ENCODE assay signal across 11 mouse cellular contexts in genomic region chr3:28224437-28225356, GRCm38 (mm10). TPM values are rescaled to one million over a fixed set of nuclear protein-coding genes. Genes with fewer than 3 reads are reported as not detected.
DNase-seq lines count a peak whose midpoint lies in the region; ATAC-seq lines count a peak whose summit lies in the region.
"Had no signal": no experiment of that assay in that cellular context is flagged by ENCODE, and none has a peak within 500 bp of the region (broad histone marks: within the 10 kb centered on the region; RNA-seq: fewer than 3 reads in every experiment).

No protein-coding gene starts in this region.

- peaks cover 3% of the 10 kb centered on the region; the same call in 1 of the 2 replicates for H3K4me1 ChIP-seq in forebrain, embryonic 11.5 days (replicated peaks; ENCODE audit: control insufficient read depth, insufficient read depth, low read length)
- peaks cover 15% of the 10 kb centered on the region for H3K4me1 ChIP-seq in forebrain, embryonic 10.5 days
- peaks cover 3% of the 10 kb centered on the region; the same call in 1 of the 2 replicates for H3K4me1 ChIP-seq in hindbrain, embryonic 11.5 days (replicated peaks; ENCODE audit: control insufficient read depth, insufficient read depth, low read length)
- peaks cover 4% of the 10 kb centered on the region for H3K4me1 ChIP-seq in midbrain, embryonic 15.5 days

- no peaks in the 10 kb centered on the region for H3K9me3 ChIP-seq in forebrain, embryonic 11.5 days (ENCODE audit: control insufficient read depth, low read length)
- H3K9me3 ChIP-seq in forebrain, embryonic 10.5 days: no peaks in the 10 kb centered on the region
- no peaks in the 10 kb centered on the region for H3K9me3 ChIP-seq in hindbrain, embryonic 11.5 days (ENCODE audit: control insufficient read depth, low read length)
- no peaks in the 10 kb centered on the region for H3K9me3 ChIP-seq in midbrain, embryonic 15.5 days
- H3K9me3 ChIP-seq: limb, embryonic 13.5 days had no signal

- no peak for DNase-seq in forebrain, embryonic 11.5 days (ENCODE audit: low spot score)
- no peak for DNase-seq in forebrain, embryonic 10.5 days (ENCODE audit: extremely low spot score, low spot score)
- DNase-seq in ZHBTc4 (ENCODE audit: low read depth, low spot score): peak; percentile 27
- DNase-seq in hindbrain, embryonic 11.5 days (ENCODE audit: low spot score): peak; percentile 46
- no peak for DNase-seq in left cerebral cortex, adult 18-20 months (ENCODE audit: low spot score in 2 of 2)
- DNase-seq in lung, postnatal 14 days: no peak
- DNase-seq in spleen, postnatal 4 days (ENCODE audit: low spot score in 2 of 2): no peak
- DNase-seq: kidney, adult 9 months; thymus, postnatal 14 days had no signal

- 52% methylated on average over 15 of the region's 15 CpGs for WGBS in forebrain, embryonic 11.5 days
- 75% methylated on average over 15 of the region's 15 CpGs for WGBS in forebrain, embryonic 10.5 days
- 45% methylated on average over 15 of the region's 15 CpGs for WGBS in hindbrain, embryonic 11.5 days
- WGBS in midbrain, embryonic 15.5 days: 33% methylated on average over 15 of the region's 15 CpGs

- peak; percentile 58 for ATAC-seq in forebrain, embryonic 11.5 days (replicated peaks; ENCODE audit: low FRiP score)
- peak; percentile 86 for ATAC-seq in hindbrain, embryonic 11.5 days (ENCODE audit: low FRiP score)
- ATAC-seq in midbrain, embryonic 15.5 days (replicated peaks): peak; percentile 66

- no peak overlapping the region for H3K27ac ChIP-seq in forebrain, embryonic 11.5 days (ENCODE audit: low read depth, low read length)
- no peak overlapping the region for H3K27ac ChIP-seq in forebrain, embryonic 10.5 days
- peak overlapping the region; percentile 44; the same call in 1 of the 2 replicates for H3K27ac ChIP-seq in hindbrain, embryonic 11.5 days (ENCODE audit: low read depth, low read length)
- peak overlapping the region; percentile 34 for H3K27ac ChIP-seq in midbrain, embryonic 15.5 days
- H3K27ac ChIP-seq: limb, embryonic 13.5 days had no signal

- H3K9ac ChIP-seq in forebrain, embryonic 11.5 days (ENCODE audit: low read length): no peak overlapping the region
- H3K9ac ChIP-seq in hindbrain, embryonic 11.5 days (ENCODE audit: low read depth, low read length): no peak overlapping the region
- no peak overlapping the region for H3K9ac ChIP-seq in midbrain, embryonic 15.5 days
- H3K9ac ChIP-seq: limb, embryonic 13.5 days had no signal

- no peak overlapping the region for H3K4me2 ChIP-seq in forebrain, embryonic 11.5 days (ENCODE audit: low read depth, low read length, severe bottlenecking)
- H3K4me2 ChIP-seq in hindbrain, embryonic 11.5 days (replicated peaks; ENCODE audit: low read depth, low read length): no peak overlapping the region
- H3K4me2 ChIP-seq in midbrain, embryonic 15.5 days: no peak overlapping the region
- H3K4me2 ChIP-seq: limb, embryonic 13.5 days had no signal

- no peaks in the 10 kb centered on the region for H3K27me3 ChIP-seq in forebrain, embryonic 11.5 days (ENCODE audit: control insufficient read depth, insufficient read depth, low read length)
- no peaks in the 10 kb centered on the region for H3K27me3 ChIP-seq in forebrain, embryonic 10.5 days (ENCODE audit: poor library complexity, severe bottlenecking)
- H3K27me3 ChIP-seq in hindbrain, embryonic 11.5 days (ENCODE audit: control insufficient read depth, insufficient read depth, low read length): no peaks in the 10 kb centered on the region
- no peaks in the 10 kb centered on the region for H3K27me3 ChIP-seq in midbrain, embryonic 15.5 days (replicated peaks)
- H3K27me3 ChIP-seq: limb, embryonic 13.5 days had no signal

- H3K36me3 ChIP-seq in forebrain, embryonic 11.5 days (ENCODE audit: control insufficient read depth, insufficient read depth, low read length): no peaks in the 10 kb centered on the region
- H3K36me3 ChIP-seq in forebrain, embryonic 10.5 days (replicated peaks): no peaks in the 10 kb centered on the region
- no peaks in the 10 kb centered on the region for H3K36me3 ChIP-seq in hindbrain, embryonic 11.5 days (ENCODE audit: control insufficient read depth, insufficient read depth, low read length)
- no peaks in the 10 kb centered on the region for H3K36me3 ChIP-seq in midbrain, embryonic 15.5 days (replicated peaks)
- H3K36me3 ChIP-seq: limb, embryonic 13.5 days had no signal

- H3K4me3 ChIP-seq in forebrain, embryonic 11.5 days (ENCODE audit: low read depth, low read length): no peak overlapping the region
- H3K4me3 ChIP-seq in forebrain, embryonic 10.5 days: no peak overlapping the region
- H3K4me3 ChIP-seq in hindbrain, embryonic 11.5 days (ENCODE audit: low read depth, low read length): no peak overlapping the region
- no peak overlapping the region for H3K4me3 ChIP-seq in midbrain, embryonic 15.5 days
- H3K4me3 ChIP-seq: limb, embryonic 13.5 days had no signal

RNA-seq across cellular contexts. Expression of gene Tnik, which starts 38.3 kb away (rescaled TPM):
- polyA plus RNA-seq in forebrain, embryonic 11.5 days (2014; fragmentation: Nextera tagmentation; extraction: Ambion mirVana): 21.7 and 26.2 TPM in 2 replicates
- 8.5 and 9.6 TPM in 2 replicates for polyA plus RNA-seq in forebrain, embryonic 10.5 days (2016; fragmentation: Nextera tagmentation; extraction: Ambion mirVana)
- 27.0 and 40.1 TPM in 2 replicates for polyA plus RNA-seq in hindbrain, embryonic 11.5 days (2014; fragmentation: Nextera tagmentation; extraction: Ambion mirVana)
- 74.3 and 88.8 TPM in 2 replicates for polyA plus RNA-seq in midbrain, embryonic 15.5 days (2015; fragmentation: Nextera tagmentation; extraction: Ambion mirVana)
- 100 to 1,000 TPM; 172 to 173 TPM for total RNA-seq in left cerebral cortex, adult 18-20 months (2021)

Comparison
In these comparisons a context has a peak if more than half of its experiments do, and no peak if none do; other contexts are left out.
1. DNase-seq: peak in ZHBTc4 (single experiment) and hindbrain, embryonic 11.5 days (single experiment); none in forebrain, embryonic 11.5 days (single experiment), forebrain, embryonic 10.5 days (single experiment), left cerebral cortex, adult 18-20 months (0 of 2), lung, postnatal 14 days (single experiment) and spleen, postnatal 4 days (0 of 2).
2. H3K27ac ChIP-seq: peak in hindbrain, embryonic 11.5 days (single experiment) and midbrain, embryonic 15.5 days (single experiment); none in forebrain, embryonic 11.5 days (single experiment) and forebrain, embryonic 10.5 days (single experiment).
3. Peak in every context shown above with its lines, with median percentiles within 50 percentile points of each other: ATAC-seq.